13 mouse cellular contexts compared by ENCODE assay signal in the genomic region with DNA sequence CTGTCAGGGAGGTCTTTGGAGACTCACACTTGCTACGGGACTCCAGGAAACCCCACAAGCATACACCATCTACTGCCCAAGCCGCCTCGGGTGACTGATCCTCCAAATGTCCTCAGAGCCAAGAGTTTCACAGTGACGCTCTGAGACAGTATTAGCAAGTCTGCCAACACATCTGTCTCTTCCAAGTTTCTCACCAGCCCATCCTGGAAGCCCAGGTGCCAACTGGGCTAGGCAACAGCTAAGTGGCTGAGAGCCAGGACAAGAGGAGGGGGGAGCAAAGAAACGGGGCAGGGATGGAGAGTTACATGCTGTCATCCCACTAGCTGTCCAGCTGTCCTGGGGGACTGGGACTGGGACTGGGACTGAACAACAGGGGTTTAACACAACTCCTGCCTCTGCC. TPM values are rescaled to one million over a fixed set of nuclear protein-coding genes. Genes with fewer than 3 reads are reported as not detected.
A peak's percentile ranks its signal among the peaks of the same experiment; 100 is the strongest.
DNase-seq lines count a peak whose midpoint lies in the region; ATAC-seq and TF ChIP-seq lines count a peak whose summit lies in the region.
"Had no signal": no experiment of that assay in that cellular context is flagged by ENCODE, and none has a peak within 500 bp of the region (broad histone marks: within the 10 kb centered on the region; RNA-seq: fewer than 3 reads in every experiment).

No protein-coding gene starts in this region.

- H3K27ac ChIP-seq in hindbrain, postnatal 0 days: no peak overlapping the region
- no peak overlapping the region for H3K27ac ChIP-seq in hindbrain, embryonic 10.5 days
- H3K27ac ChIP-seq in midbrain, postnatal 0 days (ENCODE audit: low read depth, low read length): no peak overlapping the region
- no peak overlapping the region for H3K27ac ChIP-seq in midbrain, embryonic 16.5 days (ENCODE audit: low read length)
- H3K27ac ChIP-seq in heart, embryonic 16.5 days (ENCODE audit: low read length): peak overlapping the region; percentile 56

- H3K27me3 ChIP-seq in hindbrain, postnatal 0 days (ENCODE audit: insufficient read depth, low read length): no peaks in the 10 kb centered on the region
- no peaks in the 10 kb centered on the region for H3K27me3 ChIP-seq in hindbrain, embryonic 10.5 days (ENCODE audit: insufficient read depth, poor library complexity, severe bottlenecking)
- no peaks in the 10 kb centered on the region for H3K27me3 ChIP-seq in midbrain, postnatal 0 days (ENCODE audit: insufficient read depth, low read length)
- H3K27me3 ChIP-seq in midbrain, embryonic 16.5 days (ENCODE audit: control insufficient read depth, insufficient read depth, low read depth, low read length): no peaks in the 10 kb centered on the region
- no peaks in the 10 kb centered on the region for H3K27me3 ChIP-seq in heart, embryonic 16.5 days (ENCODE audit: control insufficient read depth, insufficient read depth, low read length)

- H3K4me2 ChIP-seq in hindbrain, postnatal 0 days (ENCODE audit: low read depth, low read length): no peak overlapping the region
- no peak overlapping the region for H3K4me2 ChIP-seq in midbrain, postnatal 0 days (ENCODE audit: low read depth, low read length, poor library complexity, severe bottlenecking)
- no peak overlapping the region for H3K4me2 ChIP-seq in midbrain, embryonic 16.5 days (ENCODE audit: low read length)
- no peak overlapping the region for H3K4me2 ChIP-seq in heart, embryonic 16.5 days (ENCODE audit: low read depth, low read length)

- H3K36me3 ChIP-seq in hindbrain, postnatal 0 days (ENCODE audit: insufficient read depth, low read length): no peaks in the 10 kb centered on the region
- H3K36me3 ChIP-seq in hindbrain, embryonic 10.5 days: no peaks in the 10 kb centered on the region
- H3K36me3 ChIP-seq in midbrain, postnatal 0 days (ENCODE audit: insufficient read depth, low read length): no peaks in the 10 kb centered on the region
- H3K36me3 ChIP-seq in midbrain, embryonic 16.5 days (ENCODE audit: control insufficient read depth, insufficient read depth, low read length): no peaks in the 10 kb centered on the region
- no peaks in the 10 kb centered on the region for H3K36me3 ChIP-seq in heart, embryonic 16.5 days (ENCODE audit: control insufficient read depth, insufficient read depth)

- no peak overlapping the region for H3K9ac ChIP-seq in hindbrain, postnatal 0 days (replicated peaks; ENCODE audit: low read length)
- no peak overlapping the region for H3K9ac ChIP-seq in midbrain, postnatal 0 days (replicated peaks; ENCODE audit: low read length, poor library complexity, severe bottlenecking)
- H3K9ac ChIP-seq in midbrain, embryonic 16.5 days (ENCODE audit: low read depth, low read length): no peak overlapping the region
- H3K9ac ChIP-seq in heart, embryonic 16.5 days (ENCODE audit: low read length): no peak overlapping the region; the same call in 1 of the 2 replicates

- H3K4me3 ChIP-seq in hindbrain, postnatal 0 days (ENCODE audit: low read length): no peak overlapping the region
- no peak overlapping the region for H3K4me3 ChIP-seq in hindbrain, embryonic 10.5 days
- H3K4me3 ChIP-seq in midbrain, postnatal 0 days (ENCODE audit: low read depth, low read length): no peak overlapping the region
- H3K4me3 ChIP-seq in midbrain, embryonic 16.5 days (ENCODE audit: low read depth, low read length): no peak overlapping the region
- H3K4me3 ChIP-seq in heart, embryonic 16.5 days (ENCODE audit: low read length): no peak overlapping the region
- H3K4me3 ChIP-seq: megakaryocyte, embryonic 14.5 days; myocyte had no signal

- H3K4me1 ChIP-seq in hindbrain, postnatal 0 days (ENCODE audit: insufficient read depth, low read length): peaks cover 11% of the 10 kb centered on the region
- peaks cover 32% of the 10 kb centered on the region for H3K4me1 ChIP-seq in hindbrain, embryonic 10.5 days (replicated peaks)
- H3K4me1 ChIP-seq in midbrain, postnatal 0 days (ENCODE audit: insufficient read depth, low read length): no peaks in the 10 kb centered on the region
- H3K4me1 ChIP-seq in midbrain, embryonic 16.5 days (ENCODE audit: control insufficient read depth, insufficient read depth, low read length): no peaks in the 10 kb centered on the region
- H3K4me1 ChIP-seq in heart, embryonic 16.5 days (ENCODE audit: control insufficient read depth, insufficient read depth, low read length): peaks cover 84% of the 10 kb centered on the region

- no peak for TF ChIP-seq CTCF in hindbrain, postnatal 0 days (IDR thresholded peaks at IDR 0.05; ENCODE audit: low read depth)
- no peak for TF ChIP-seq CTCF in midbrain, postnatal 0 days (IDR thresholded peaks at IDR 0.05)

- no peaks in the 10 kb centered on the region for H3K9me3 ChIP-seq in hindbrain, postnatal 0 days (ENCODE audit: low read length)
- H3K9me3 ChIP-seq in hindbrain, embryonic 10.5 days: no peaks in the 10 kb centered on the region
- H3K9me3 ChIP-seq in midbrain, postnatal 0 days (ENCODE audit: low read length): no peaks in the 10 kb centered on the region
- no peaks in the 10 kb centered on the region for H3K9me3 ChIP-seq in midbrain, embryonic 16.5 days (replicated peaks; ENCODE audit: control insufficient read depth, low read length, poor library complexity, severe bottlenecking)
- no peaks in the 10 kb centered on the region for H3K9me3 ChIP-seq in heart, embryonic 16.5 days (replicated peaks; ENCODE audit: control insufficient read depth, low read length)
- H3K9me3 ChIP-seq: megakaryocyte, embryonic 14.5 days had no signal

- ATAC-seq in hindbrain, postnatal 0 days: no peak
- no peak for ATAC-seq in midbrain, postnatal 0 days (ENCODE audit: low FRiP score)
- no peak for ATAC-seq in midbrain, embryonic 16.5 days
- peak; percentile 25; the same call in 1 of the 2 replicates for ATAC-seq in heart, embryonic 16.5 days (replicated peaks; ENCODE audit: extremely low read depth, insufficient read depth, low FRiP score)
- no peak for ATAC-seq in cerebellum, adult (ENCODE audit: insufficient number of reproducible peaks, low FRiP score, low TSS enrichment)

- WGBS in hindbrain, postnatal 0 days: 35% methylated on average over 5 of the region's 5 CpGs
- WGBS in hindbrain, embryonic 10.5 days: 84% methylated on average over 5 of the region's 5 CpGs
- 67% methylated on average over 5 of the region's 5 CpGs for WGBS in midbrain, postnatal 0 days
- 78% methylated on average over 5 of the region's 5 CpGs for WGBS in midbrain, embryonic 16.5 days
- WGBS in heart, embryonic 16.5 days: 36% methylated on average over 5 of the region's 5 CpGs

- DNase-seq in hindbrain, postnatal 0 days (ENCODE audit: low spot score): peak; percentile 51
- no peak for DNase-seq in hindbrain, embryonic 10.5 days (ENCODE audit: low spot score)
- peak; percentile 32 for DNase-seq in midbrain, postnatal 0 days (ENCODE audit: low spot score)
- DNase-seq in urinary bladder, postnatal 36 days (ENCODE audit: low spot score in 2 of 2): no peak
- DNase-seq: cerebellum, adult 9-11 months; liver; right cerebral cortex, postnatal 4 days; thymus, postnatal 36 days had no signal

RNA-seq across cellular contexts. Expression of a gene that starts 13.1 kb away (rescaled TPM):
- 18.3 and 22.4 TPM in 2 replicates for total RNA-seq in hindbrain, postnatal 0 days (2014; rRNA removed)
- polyA plus RNA-seq in hindbrain, postnatal 0 days (2015; fragmentation: Nextera tagmentation; extraction: Ambion mirVana): 7.4 and 8.3 TPM in 2 replicates
- polyA plus RNA-seq in hindbrain, embryonic 10.5 days (2016; fragmentation: Nextera tagmentation; extraction: Ambion mirVana): 24.1 and 27.6 TPM in 2 replicates
- total RNA-seq in midbrain, postnatal 0 days (2014; rRNA removed): 17.1 and 18.0 TPM in 2 replicates
- 6.2 and 7.4 TPM in 2 replicates for polyA plus RNA-seq in midbrain, postnatal 0 days (2015; fragmentation: Nextera tagmentation; extraction: Ambion mirVana)
- 6.3 and 6.6 TPM in 2 replicates for polyA plus RNA-seq in midbrain, embryonic 16.5 days (2015; fragmentation: Nextera tagmentation; extraction: Ambion mirVana)
- polyA plus RNA-seq in heart, embryonic 16.5 days (2015; fragmentation: Nextera tagmentation; extraction: Ambion mirVana): 31.0 and 33.1 TPM in 2 replicates

Comparison
In these comparisons a context has a peak if more than half of its experiments do, and no peak if none do; other contexts are left out.
1. DNase-seq: peak in hindbrain, postnatal 0 days (single experiment) and midbrain, postnatal 0 days (single experiment); none in hindbrain, embryonic 10.5 days (single experiment) and urinary bladder, postnatal 36 days (0 of 2).